Mouse (Mus musculus) layer of hippocampus, adult 8-10 months (tissue): ENCODE results near the gene Actr6. TPM values are rescaled to one million over a fixed set of nuclear protein-coding genes. Genes with fewer than 3 reads are reported as not detected.
"Not testable (repeated sequence)": the region's sequence is repeated elsewhere in the genome, so short reads cannot be mapped to it uniquely, and the experiment has no call there.

Experiments
- DNase-seq, 2 experiments: peaks; one replicate each; pipeline ENCODE4 v3.0.0; 2022; ENCODE audit warnings: low spot score in 2 of 2
- total RNA-seq, 4 experiments: library from RNA; stranded (reverse); gene quantifications; 2 replicates each; pipeline ENCODE4 v1.2.4; 2022

The Actr6 gene
- total RNA-seq, 4 experiments from 2014 or later = 23.8 to 31.5 (median 25.8) TPM

DNA sequence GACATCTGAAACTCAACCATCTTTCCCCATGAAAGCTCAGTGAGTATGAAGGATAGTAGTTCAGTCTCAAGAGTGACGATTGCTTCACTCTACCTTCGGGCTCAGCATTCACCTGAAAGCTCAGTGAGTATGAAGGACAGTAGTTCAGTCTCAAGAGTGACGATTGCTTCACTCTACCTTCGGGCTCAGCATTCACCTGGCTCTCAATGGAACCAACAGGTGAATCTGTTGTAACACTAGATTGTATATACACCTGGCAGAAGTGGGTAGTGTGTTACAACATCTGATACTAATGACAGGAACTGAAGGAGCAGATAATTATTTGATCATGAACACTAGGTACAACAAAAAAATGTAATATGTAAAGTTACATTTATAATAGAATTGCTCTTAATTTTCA is 50.4 kb downstream of the Actr6 start:
- DNase-seq = no peak

DNA sequence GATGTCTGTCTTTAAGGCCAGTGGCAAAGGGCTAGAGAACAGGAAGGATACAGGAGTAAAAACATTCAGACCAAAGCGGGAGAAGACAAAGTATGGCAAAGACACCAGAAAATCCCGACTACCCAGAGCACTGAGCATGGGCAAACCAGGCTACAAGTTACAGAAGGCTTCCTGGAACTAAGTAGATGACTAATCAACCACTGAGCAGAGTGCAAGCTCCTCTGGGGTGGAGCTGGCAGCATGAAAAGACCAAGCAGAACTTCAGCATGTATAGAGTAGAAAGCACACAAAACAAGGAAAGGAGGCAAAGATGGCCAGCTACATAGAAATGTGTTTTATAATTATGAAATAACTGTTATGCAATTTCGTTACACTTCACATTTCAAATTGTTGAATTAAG is 51.6 kb downstream of the Actr6 start:
- DNase-seq = no peak

DNA sequence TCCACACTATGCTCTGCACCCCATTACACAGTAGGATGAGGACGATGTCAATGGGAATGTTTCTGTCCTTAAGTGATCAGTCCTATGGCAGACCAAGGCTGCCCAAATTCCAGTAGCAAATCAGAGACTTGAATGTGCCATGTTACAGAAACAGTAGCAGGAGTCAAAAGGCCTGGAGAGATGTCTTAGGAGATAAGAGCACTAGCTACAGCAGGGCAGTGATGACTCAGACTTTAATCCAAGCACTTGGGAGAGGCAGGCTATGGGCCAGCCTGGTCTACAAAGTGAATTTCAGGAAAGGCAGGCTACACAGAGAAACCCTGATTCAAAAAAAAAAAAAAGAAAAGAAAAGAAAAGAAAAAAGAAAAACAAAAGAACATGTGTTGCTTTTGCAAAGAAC is 52.6 kb downstream of the Actr6 start:
- no peak for DNase-seq

- no peak for DNase-seq
Observed at GRCm38 (mm10) chr10:89678054-89678453, 54.0 kb downstream of the Actr6 start.

DNA sequence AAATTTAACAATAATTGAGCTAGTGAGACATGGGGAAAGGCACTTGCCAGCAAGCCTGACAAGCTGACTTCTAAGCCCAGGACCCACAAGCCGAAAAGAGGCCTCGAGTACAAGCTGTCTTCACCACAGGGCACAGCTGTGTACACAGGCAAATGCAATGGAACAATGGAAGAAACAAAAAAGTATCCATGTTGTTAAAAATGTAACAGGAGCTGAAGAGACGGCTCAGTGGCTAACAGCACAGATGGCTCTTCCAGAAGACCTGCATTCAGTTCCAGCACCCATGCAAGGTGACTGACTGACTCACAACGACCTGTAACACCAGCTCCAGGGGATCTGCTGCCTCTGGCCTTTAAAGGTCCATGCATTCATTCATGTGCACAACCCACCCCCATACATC is 55.5 kb downstream of the Actr6 start:
- no peak for DNase-seq

DNA sequence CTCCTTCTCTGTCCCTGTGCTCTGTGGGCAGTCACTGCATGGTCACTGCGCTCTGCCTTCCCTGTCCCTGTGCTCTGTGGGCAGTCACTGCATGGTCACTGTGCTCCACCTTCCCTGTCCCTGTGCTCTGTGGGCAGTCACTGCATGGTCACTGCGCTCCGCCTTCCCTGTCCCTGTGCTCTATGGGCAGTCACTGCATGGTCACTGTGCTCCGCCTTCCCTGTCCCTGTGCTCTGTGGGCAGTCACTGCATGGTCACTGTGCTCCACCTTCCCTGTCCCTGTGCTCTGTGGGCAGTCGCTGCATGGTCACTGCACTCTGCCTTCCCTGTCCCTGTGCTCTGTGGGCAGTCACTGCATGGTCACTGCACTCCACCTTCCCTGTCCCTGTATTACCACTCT is 61.7 kb downstream of the Actr6 start:
- DNase-seq = not testable (repeated sequence)

- no peak for DNase-seq
Observed at GRCm38 (mm10) chr10:89667571-89667970, 64.5 kb downstream of the Actr6 start.

- DNase-seq = no peak
Observed at GRCm38 (mm10) chr10:89665679-89666078, 66.4 kb downstream of the Actr6 start.

DNA sequence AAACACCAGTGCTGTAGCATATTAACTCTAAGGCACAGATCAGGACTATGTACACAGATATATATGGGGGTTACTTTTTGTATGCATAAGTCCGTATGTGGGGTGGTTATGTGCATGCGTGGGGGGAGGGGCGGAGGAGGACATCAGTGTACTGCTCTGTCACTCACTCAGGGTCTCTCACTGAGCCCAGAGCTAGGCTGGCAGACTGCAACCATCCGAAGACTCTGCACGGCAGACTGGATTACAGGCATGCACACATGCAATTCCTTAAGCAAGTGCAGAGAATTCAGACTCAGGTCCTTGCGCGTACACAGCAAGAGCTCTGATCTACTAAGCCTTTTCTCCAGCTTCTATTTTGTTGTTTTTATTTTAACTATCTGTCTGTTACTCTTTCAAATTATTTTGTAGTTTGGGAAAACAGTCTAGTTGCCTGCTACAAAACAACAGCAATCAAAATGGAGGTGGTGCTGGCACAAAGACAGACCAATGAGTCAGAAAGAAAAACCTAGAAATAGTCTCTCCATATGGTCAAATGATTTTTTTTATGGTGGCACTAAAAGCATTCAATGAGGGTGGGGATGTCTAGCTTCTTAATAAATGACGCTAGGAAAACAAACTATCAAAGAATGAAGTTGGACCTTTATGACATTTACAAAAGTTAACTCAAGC is 67.0 kb downstream of the Actr6 start:
- DNase-seq = no peak

Other genes with a start within 250 kb of the Actr6 start
- under 1 TPM; 0.14 to 0.54 (median 0.21) TPM for gene Nr1h4, start 198.7 kb downstream of the Actr6 start, total RNA-seq
- gene Slc17a8, start 111.0 kb downstream of the Actr6 start, total RNA-seq = 1 to 10 TPM; 2.4 to 3.6 (median 2.7) TPM
- 10 to 100 TPM; 25.9 to 31.8 (median 29.6) TPM for gene Scyl2, start 46.0 kb downstream of the Actr6 start, total RNA-seq
- 10 to 100 TPM; 72.3 to 83.6 (median 75.0) TPM for gene Uhrf1bp1l, start 12.7 kb upstream of the Actr6 start, total RNA-seq
- 100 to 1,000 TPM; 427 to 543 (median 478) TPM for gene Anks1b, start 141.2 kb upstream of the Actr6 start, total RNA-seq